Mouse (Mus musculus) right cerebral cortex, postnatal 36 days (tissue): ENCODE measurements around the gene Spata2.

Experiments
- DNase-seq, 2 experiments: peaks; one replicate each; pipeline ENCODE4 v3.0.0; 2022; ENCODE audit warnings: low spot score in 2 of 2, mixed read lengths in 1 of 2

Gene Spata2

DNA sequence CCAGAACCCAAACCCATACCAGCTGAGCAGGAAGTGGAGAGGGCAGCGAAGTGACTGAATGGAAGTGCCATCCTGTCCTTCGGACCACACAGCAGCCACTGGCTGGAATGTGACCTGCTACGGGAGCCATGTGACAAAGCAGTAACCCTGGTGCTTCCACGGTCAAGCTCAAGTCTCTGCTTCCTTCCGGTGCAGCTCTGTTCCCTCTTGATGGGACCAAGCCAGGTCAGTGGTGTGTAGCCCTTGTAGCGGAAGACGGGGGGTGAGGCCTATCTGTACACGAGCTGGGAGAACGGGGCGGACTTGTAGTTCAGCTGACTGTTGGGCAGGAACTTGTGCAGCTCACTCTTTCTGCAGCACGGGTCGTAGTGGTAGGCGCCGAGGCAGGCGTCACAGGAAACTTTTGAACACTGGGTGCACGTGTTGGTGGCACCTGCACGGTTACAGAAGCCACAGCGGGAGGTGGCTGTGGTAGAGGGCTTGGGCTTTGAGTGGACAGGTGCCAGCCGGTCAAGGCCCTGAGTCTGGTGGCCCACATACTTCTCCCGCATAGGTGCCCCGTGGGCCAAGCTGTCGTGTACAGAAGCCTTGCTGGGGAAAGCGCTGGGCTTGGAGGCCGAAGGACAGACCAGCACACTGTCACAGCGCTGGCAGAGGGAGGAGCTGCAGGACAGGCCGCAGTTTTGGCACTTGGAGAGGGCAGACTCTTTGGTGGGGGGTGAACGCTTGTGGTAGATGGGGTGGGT, 9.4 kb downstream of the Spata2 start:
- DNase-seq = no peak

- no peak for DNase-seq
Observed at GRCm38 (mm10) chr2:167482681-167483080, 10.0 kb downstream of the Spata2 start.

DNA sequence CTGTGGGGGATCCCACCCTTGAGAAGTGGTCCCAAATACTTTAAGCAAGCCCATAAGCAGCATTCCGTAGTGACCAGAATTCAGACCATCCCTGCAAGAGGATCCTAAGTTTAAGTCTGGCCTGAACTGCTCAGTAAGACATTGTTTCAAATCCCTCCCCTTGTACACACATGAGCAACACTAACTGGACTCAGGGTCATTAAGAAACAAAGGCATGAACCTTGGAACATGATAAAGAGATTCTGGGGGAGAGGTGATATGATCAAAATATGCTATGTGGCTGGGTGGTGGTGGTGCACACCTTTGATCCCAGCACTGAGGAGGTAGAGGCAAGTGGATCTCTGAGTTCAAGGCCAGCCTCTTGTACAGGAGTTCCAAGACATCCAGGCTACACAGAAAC, 13.2 kb downstream of the Spata2 start:
- no peak for DNase-seq

GRCm38 (mm10) chr2:167478128-167478527, 14.6 kb downstream of the Spata2 start:
- DNase-seq = no peak

DNA sequence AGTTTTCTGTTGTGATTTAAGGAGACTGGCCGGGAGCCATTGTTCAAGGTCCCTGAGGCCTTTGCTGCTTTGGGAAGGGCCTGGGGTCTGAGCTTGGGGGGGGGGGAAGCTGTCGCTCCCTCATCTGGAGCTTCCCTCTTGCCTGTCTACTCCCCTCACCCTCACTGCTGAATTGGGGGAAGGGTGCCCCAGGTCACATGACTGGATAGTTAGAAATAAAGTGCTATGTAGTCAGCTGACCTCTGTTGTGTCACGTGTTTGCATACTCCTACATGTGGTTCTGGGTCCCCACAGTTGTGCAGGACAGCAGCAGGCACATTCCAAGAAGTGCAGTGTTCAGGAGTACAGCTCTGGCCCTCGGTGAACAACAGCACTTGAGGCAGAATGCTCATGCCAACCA, 15.9 kb downstream of the Spata2 start:
- no peak for DNase-seq

DNA sequence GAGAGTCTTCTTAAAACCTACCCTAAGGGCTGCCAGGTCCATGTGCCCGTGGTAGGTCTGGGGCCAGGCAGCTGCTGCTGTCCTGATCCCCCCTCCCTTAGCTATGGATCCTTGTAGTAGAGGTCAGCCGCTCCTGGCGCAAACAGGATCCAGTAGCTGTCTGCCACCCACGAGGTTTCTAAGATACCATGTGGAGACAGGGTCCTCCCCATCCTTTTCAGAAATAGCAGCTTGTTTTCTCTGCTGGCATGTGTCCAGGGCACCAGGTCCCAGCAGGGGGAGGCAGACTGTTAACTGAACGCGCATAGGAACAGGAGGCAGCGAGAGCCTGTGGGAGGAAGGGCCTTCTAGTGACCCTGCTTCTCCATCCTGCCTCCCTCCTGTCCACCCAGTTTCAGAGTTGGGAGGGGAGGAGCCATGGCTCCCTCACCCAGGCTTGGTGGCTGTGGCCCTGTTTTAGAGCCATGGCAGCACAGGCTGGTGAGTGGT, 16.4 kb downstream of the Spata2 start:
- DNase-seq = peak; percentile 50 to 55

DNA sequence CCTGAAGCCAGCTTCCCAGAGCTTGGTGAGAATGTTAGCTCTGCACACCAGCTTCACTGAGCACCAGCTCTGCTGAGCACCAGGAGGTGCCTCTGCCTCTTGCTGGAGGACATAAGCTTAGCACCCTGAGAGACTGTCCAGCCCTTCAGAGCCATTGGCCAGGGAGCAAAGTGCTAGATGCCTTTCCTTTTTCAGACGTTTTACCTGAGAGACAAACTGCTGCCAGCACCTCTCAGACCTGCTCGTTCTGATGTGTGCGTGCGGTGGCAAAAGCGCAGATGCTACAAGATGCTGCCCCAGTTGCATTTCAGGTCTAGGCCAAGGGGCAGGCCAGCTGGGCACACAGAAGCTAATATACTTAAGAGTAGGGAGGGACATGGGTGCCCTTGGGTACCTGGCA, 17.1 kb downstream of the Spata2 start:
- DNase-seq = no peak

- no peak for DNase-seq
Observed at GRCm38 (mm10) chr2:167474218-167474617, 18.5 kb downstream of the Spata2 start.

GRCm38 (mm10) chr2:167471585-167471984, 21.1 kb downstream of the Spata2 start:
- no peak for DNase-seq

GRCm38 (mm10) chr2:167470611-167471010, 22.1 kb downstream of the Spata2 start:
- DNase-seq = no peak

DNA sequence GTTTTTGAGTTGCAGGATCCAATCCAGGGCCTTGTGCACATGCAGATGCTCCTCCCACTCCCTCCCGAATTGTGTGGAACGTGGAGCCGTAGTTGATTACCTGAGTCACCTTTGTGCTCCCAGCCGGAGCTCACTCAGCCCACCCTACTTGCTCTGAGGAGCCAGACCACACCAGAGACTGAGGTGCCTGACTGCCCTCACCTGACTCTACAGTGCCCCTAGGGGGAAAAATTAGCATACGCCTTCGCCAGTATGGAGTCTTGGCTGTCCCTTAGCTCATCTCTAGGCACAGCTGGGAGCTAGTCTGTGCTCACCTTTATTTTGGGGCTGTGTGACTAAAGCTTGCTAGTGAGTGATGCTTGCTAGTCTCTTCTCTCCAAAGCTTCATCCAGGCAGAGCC, 24.2 kb downstream of the Spata2 start:
- DNase-seq = no peak

GRCm38 (mm10) chr2:167467214-167467613, 25.5 kb downstream of the Spata2 start:
- DNase-seq = no peak

DNA sequence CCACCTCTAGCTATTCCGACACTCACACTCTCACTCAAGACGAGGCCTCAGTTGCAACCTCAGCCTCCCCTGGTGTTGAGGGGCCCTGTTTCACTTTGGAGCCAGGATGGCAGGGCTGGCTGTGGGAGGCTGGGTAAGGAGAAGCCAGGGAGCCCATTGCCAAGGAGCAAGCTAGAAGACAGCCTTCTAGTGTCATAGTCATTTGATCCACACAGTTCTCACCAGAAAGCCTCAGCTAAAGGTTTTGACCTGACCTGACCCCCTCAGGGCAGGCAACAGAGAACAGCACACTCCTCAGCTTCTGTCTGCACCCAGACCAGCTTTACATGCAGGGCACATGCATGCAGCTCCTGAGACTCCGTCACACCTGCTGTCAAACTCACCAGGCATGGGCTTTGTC, 26.7 kb downstream of the Spata2 start:
- DNase-seq = no peak

DNA sequence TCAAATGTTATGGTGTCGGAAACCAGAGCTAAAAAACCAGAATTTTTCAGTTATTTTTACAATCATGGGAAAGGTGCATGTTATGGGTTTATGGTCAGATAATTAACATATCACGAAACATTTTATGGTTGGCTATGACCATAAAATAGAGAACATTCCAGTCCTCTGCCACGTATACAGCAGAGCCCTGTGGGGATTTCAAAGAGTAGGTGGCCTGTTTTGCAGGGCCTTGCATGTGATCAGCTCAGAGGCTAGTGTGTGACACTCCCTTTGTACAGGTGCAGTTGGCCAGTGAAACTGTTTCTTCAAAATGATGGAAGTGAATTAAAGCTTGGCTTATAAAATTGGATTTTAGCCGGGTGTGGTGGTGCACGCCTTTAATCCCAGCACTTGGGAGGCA, 28.9 kb downstream of the Spata2 start:
- DNase-seq = no peak

DNA sequence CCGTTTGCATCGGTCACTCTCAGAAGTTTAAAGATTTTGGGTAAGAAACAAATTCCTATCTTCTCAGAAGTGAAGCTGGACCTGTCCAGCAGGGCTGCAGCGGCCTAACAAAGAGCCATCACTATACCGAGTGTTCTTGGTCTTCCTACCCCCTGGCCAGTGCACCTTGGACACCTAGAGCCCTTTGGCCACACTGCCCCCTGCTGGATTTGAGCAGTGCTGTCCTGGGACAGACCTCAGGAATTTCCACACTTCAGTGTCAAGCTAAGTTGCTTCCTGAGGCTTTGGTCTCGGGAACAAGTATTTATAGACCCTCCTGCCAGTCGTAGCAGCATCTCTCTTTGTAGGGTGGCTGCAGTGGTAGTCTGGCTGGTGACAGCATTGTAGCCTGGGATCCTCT, 29.7 kb downstream of the Spata2 start:
- no peak for DNase-seq

DNA sequence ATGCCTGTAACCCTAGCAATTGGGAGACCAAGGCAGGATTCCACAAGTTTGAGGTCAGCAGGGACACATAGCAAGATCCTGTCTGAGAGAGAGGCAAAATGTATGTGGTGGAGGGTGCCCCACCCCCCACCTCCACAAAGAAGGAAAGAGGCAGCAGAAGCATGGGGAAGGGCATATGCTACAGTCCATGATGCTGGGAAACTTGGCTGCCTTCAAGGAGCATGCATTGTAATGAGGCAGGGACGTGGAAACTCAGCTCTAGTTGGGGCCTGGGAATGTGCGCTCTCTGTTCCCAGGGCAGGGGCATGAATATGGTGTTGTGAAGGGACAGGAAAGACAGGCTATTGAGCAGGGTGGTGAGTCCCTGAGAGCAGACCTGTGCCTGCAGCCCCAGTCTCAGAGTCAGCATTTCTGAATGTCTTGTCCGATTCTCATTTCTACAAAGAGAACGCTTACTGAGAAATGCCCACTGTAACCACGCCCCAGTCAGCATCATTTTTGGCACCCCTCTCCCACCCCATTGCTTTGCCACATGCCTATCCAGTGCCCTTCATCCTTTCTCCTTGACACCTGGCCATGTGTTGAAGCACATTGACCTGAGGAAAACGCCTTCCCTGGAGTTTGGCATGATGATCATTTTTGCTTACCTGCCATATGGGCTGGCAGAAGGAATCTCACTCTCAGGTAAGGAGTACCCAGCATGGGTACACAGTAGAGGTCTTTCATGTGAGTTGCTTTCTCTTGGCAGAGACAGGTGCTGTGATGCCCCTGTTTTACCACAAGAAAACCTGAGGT, 33.4 kb downstream of the Spata2 start:
- DNase-seq = no peak

DNA sequence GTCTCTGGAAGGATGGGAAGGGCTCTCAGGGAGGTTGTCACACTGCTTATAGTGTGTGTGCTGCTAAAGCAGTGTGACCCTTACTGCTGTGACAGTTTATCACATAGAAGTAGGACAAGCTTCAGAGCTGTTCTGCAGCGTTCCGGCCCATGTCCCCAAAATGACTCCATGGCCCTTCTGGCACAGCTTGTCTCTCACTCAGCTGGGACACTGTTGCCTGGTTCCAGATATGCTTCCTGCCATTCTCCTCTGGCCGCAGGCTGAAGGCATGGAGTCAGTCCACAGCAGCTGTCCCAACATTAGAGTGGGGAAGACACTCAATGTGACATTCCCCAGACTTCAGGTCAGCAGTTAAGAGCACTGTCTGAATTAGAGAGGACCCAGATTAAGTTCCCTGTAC, 34.1 kb downstream of the Spata2 start:
- no peak for DNase-seq

- DNase-seq = no peak
Observed at GRCm38 (mm10) chr2:167457213-167457612, 35.5 kb downstream of the Spata2 start.

GRCm38 (mm10) chr2:167456361-167457020, 36.2 kb downstream of the Spata2 start:
- no peak for DNase-seq

DNA sequence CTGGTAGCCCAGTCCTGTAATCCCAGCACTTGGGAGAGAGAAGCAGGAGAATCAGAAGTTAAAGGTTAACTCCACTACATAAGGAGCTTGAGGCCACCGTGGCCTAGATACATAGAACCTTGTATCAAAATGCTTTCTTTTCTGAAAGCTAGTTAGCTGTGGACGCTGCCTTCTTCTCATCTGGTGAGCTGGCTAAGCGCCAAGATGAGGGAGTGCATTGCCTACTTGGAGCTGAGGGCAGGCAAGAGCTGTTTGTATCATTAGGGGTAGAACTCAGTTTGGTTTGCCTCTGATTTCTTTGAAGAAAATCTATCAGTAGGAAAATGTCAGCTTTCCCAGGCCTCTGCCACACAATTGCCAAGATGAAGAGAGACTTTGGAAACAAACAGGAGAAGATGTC, 38.9 kb downstream of the Spata2 start:
- DNase-seq = no peak

DNA sequence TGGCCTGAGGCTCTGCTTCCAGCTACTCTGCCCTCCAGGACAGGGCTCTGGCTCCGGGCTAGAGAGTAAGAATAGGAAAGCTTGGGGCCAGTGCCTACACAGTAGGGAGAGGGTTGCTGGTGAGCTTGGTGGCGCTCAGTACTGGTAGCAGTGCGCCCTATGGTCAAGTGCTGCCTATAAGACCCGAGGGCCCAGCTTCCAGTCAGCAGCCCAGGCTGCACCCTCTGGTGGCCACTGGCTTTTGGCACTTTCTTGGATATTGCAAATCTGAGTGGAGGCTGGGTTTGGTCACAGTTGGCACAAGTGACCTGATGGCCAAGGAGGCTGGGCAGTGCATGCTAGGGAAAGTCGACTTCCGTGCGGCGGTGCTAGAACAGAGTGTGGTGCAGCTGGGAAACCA, 42.0 kb downstream of the Spata2 start:
- DNase-seq = no peak
